Mouse (Mus musculus) splenic B cell, adult 2 months (primary cell): ENCODE data around the gene Fyb2.

Source experiments
- DNase-seq: peaks from one replicate; pipeline ENCODE4 v3.0.0-alpha.2; 2011; ENCODE audit warnings: low read depth, low spot score
- H3K27me3 ChIP-seq: 2 replicates; pipeline ENCODE4 v1.6.1; 2012; ENCODE audit warnings: mild to moderate bottlenecking, low read length, moderate library complexity, mixed read lengths; ENCODE audit not compliant: control insufficient read depth, poor library complexity, insufficient read depth, severe bottlenecking
- H3K36me3 ChIP-seq: 2 replicates; pipeline ENCODE4 v1.6.1; 2012; ENCODE audit warnings: mild to moderate bottlenecking, low read length, moderate library complexity, mixed read lengths; ENCODE audit not compliant: control insufficient read depth, poor library complexity, insufficient read depth, severe bottlenecking

Gene Fyb2

DNA sequence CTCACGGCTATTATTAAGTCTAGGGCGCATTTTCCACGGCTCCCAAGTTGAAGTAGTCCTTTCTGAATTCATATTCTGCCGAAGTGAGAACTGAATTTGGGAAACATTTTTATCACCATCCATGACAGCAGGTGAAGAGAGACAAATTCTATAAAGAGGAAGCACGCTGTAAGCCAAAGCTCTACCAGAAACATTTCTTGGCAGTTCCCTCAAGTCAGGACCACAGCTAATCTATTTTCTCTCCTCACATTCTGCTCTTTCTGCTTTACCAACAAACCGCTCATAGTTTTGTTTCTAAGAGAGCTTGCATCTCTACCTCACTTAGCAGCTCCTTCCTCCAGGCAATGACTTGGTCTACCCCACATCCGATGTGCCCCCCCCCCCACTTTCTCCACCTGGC lies 100.5 kb downstream of the Fyb2 start:
- no peak for DNase-seq
- H3K27me3 ChIP-seq = no peaks in the 10 kb centered on the region
- H3K36me3 ChIP-seq = no peaks in the 10 kb centered on the region

DNA sequence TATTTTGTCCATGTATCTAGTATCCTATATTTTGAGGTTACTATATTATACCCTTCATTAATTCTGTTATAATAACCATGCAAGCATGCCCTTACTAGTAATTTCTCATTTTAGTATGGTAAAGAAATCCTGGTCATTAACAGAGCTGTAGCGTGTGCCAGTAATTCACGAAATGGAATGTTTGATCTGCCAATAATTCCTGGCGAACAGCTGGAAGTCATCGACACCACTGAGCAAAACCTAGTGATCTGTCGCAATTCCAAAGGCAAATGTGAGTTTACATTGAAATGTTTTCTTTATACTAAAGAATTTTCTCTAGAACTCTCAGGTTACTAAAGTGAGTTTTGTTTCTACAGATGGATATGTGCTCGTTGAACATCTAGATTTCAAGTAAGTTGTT lies 102.2 kb downstream of the Fyb2 start:
- no peak for DNase-seq
- Histone ChIP-seq H3K36me3 (no peaks in the 10 kb centered on the region), H3K27me3 (no peaks in the 10 kb centered on the region)

DNA sequence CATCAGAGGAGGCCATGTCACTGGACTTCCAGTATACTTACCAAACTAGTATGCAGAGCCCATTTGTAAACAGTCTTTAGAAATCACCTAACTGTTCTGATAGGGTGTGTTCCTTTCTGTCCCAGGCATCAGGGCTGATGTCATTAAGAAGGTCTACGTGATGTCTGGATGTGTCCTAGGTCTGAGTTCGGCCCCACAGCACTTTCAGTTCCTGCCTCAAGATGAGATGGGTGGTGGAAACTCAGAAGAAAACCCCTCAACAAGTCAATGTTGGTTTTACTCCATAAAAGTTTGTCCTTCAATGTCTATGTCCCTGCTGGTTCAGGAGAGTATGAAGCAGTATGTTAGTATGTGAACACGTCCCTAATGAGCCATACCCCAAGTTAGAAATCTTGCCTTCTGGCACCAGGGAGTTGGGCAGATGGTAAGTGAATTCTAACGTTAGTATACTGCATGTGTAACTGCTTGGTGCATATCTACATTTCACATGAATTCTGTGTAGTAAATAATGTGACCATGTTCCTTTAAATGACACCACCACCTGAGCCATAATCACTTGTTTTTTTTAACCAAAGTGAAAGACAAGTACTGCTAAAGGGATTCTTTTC lies 102.9 kb downstream of the Fyb2 start:
- DNase-seq = no peak
- H3K36me3 ChIP-seq = no peaks in the 10 kb centered on the region
- no peaks in the 10 kb centered on the region for H3K27me3 ChIP-seq

DNA sequence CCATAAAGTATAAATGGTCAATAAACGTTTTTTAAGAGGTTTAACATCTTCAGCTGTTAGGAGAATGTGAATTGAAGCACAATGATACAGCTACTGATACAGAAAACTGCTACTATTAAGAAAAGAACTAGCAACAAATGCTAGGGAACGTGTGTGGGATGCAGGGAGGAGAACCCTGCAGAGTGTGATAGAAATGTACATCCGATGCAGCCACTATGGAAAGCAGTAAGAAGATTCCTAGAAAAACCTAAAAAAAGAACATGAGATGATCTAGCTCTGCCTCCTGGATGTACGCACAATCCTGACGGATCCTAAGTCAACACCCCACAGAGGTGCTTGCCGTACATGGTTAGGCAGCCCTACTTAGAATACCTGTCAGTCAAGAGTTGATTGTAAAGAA lies 114.0 kb downstream of the Fyb2 start:
- H3K27me3 ChIP-seq = no peaks in the 10 kb centered on the region
- no peaks in the 10 kb centered on the region for H3K36me3 ChIP-seq
- DNase-seq = no peak

DNA sequence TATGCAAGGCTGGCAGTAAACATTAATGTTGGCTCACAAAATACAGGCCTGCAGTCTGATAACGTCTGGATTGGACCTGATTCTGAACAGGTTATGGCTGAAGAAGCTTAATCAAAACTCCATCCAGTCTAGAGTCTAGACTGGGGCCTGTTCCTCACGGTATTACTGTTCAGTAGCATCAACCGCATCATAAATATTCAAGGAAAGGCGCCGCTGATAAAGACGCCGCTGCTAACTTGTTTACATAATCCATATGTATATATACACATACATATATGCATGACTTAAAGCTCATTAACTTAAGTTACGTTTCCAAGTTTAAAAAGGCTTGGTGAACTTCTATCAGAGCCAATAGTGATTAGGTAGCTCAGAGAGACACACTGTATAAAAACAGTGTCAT lies 117.8 kb downstream of the Fyb2 start:
- Histone ChIP-seq H3K27me3 (no peaks in the 10 kb centered on the region), H3K36me3 (no peaks in the 10 kb centered on the region)
- DNase-seq = no peak

DNA sequence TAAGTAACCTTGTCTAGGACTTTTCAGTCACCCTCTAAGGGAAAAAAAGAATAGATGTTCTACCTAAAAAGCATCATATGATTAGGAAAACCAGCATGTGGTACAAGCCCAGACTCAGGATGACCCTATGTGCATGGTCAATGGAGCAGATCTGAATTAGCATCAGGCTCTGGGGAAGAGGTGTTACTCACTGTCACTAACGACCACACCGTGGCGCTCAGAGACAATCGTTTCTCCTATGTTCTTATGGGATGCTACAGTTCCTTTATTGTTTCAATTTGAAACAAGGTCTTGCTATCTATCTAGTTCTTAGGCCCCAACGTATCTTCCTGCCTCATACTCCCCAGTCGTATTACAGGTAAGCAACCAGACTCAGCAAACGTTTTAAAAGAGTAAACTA lies 119.9 kb downstream of the Fyb2 start:
- DNase-seq = no peak
- no peaks in the 10 kb centered on the region for H3K36me3 ChIP-seq
- H3K27me3 ChIP-seq = no peaks in the 10 kb centered on the region

DNA sequence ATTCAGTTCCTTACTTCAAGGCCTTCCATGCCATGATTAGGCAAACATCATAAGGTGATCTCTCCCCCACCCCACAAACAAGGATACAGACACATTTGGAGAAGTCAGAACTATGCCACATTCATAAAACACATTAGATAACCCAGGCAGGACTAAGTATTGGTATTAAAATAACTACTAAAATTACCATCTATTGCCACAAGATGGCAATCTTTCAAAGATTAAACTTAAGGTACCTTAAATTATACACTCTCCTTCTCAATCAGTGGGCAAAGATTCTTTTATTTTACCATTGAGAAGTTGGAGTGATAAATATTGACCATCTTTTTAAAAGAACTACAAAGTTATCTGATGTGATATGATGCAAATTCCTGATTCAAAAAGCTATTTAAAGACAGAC lies 121.0 kb downstream of the Fyb2 start:
- H3K36me3 ChIP-seq = no peaks in the 10 kb centered on the region
- H3K27me3 ChIP-seq = no peaks in the 10 kb centered on the region
- peak; percentile 8 for DNase-seq

DNA sequence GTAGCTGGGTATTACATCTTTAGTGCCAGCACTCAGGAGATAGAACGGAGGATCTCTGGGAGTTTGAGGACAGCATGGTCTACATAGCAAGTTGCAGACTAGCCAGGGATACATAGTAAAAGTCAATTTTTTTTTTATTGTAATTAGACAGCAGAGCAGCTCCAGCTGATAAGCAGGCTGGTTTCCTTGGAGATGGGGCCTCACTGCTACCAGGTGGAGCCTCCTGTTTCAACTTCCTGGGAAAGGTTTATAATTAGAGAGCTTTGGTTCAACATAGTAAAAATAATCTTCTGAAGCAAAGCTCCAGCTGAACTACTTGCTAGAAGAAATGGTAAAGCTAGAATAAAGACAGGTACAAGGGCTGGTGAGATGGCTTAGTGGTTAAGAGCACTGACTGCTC lies 136.8 kb downstream of the Fyb2 start:
- Histone ChIP-seq H3K36me3 (no peaks in the 10 kb centered on the region), H3K27me3 (no peaks in the 10 kb centered on the region)
- DNase-seq = no peak

DNA sequence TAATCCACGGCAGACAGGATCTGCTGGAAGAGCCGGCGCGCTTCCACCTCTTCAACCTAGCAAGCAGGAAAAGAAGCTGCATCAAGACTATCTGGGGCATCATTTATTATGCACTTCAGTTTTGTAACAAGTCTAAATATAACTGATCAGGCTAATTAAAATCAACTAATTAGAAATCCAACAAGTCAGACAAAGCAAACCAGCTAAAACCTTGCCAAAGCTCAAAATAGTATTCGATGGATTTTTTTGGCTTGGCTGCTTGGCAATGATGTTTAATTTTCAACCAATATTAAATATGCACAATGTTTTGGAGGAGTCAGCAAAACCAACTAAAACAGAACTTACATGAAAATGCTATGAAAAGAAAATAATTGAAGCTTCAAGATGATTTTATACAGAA lies 138.0 kb downstream of the Fyb2 start:
- H3K36me3 ChIP-seq = no peaks in the 10 kb centered on the region
- no peak for DNase-seq

More for the DNA sequence above, 138.0 kb downstream of the Fyb2 start:
- no peaks in the 10 kb centered on the region for H3K27me3 ChIP-seq
